ENCODE assay signal across 8 mouse cellular contexts in the genomic region with DNA sequence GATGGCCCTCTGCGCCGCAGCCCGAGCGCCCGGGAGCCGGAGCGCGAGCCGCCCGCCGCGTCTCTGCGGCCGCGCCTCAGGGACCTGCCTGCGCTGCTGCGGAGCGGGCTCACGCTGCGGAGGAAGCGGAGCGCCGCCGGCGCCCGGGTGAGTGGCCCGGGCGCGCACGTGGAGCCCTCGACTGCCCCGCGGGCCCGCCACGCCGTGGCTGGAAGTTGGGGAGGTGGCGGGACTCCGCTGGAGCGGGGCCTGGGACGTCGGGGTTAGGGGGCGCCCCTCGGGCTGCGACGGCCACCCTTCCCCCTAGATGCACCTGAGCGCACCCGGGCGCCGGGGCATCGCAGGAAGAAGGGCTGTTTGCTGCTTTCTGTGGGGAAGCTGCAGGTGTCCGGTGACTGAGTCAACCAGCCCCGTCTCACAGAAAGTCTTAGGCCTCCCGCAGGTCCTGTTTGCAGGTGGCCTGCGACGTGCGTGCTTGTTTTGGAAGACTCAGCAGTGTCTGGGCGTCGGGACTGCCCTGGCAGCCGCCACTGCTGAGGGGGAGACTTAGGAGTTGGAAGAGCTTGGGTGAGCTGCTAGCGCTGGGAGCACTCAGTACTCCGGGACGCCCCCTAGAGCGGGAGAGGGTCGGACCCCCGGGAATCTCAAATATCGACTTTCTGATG. TPM values are rescaled to one million over a fixed set of nuclear protein-coding genes. Genes with fewer than 3 reads are reported as not detected.
DNase-seq lines count a peak whose midpoint lies in the region; ATAC-seq and TF ChIP-seq lines count a peak whose summit lies in the region.

No protein-coding gene starts in this region.

- peaks cover 32% of the 10 kb centered on the region for H3K27me3 ChIP-seq in embryonic facial prominence, embryonic 15.5 days
- H3K27me3 ChIP-seq in heart, embryonic 16.5 days (ENCODE audit: control insufficient read depth, insufficient read depth, low read length): peaks cover 2% of the 10 kb centered on the region; the same call in 1 of the 2 replicates
- peaks cover 24% of the 10 kb centered on the region for H3K27me3 ChIP-seq in liver, postnatal 0 days (ENCODE audit: insufficient read depth, low read length)
- peaks cover 13% of the 10 kb centered on the region for H3K27me3 ChIP-seq in neural tube, embryonic 14.5 days (ENCODE audit: control insufficient read depth, insufficient read depth, low read length)

- peak; percentile 51 for DNase-seq in layer of hippocampus, adult 11-12 months (ENCODE audit: low spot score)
- no peak for DNase-seq in layer of hippocampus, adult 9-10 months (ENCODE audit: low spot score)
- peak; percentile 9 to 45 for DNase-seq in kidney, postnatal 36 days
- peak; percentile 27 for DNase-seq in liver, postnatal 0 days
- DNase-seq in thymus, adult 18-20 months: peak; percentile 38 to 41

- no peaks in the 10 kb centered on the region for H3K9me3 ChIP-seq in embryonic facial prominence, embryonic 15.5 days (replicated peaks)
- H3K9me3 ChIP-seq in heart, embryonic 16.5 days (replicated peaks; ENCODE audit: control insufficient read depth, low read length): no peaks in the 10 kb centered on the region
- H3K9me3 ChIP-seq in liver, postnatal 0 days (ENCODE audit: low read length): no peaks in the 10 kb centered on the region
- no peaks in the 10 kb centered on the region for H3K9me3 ChIP-seq in neural tube, embryonic 14.5 days (ENCODE audit: control insufficient read depth, low read length)

- H3K9ac ChIP-seq in embryonic facial prominence, embryonic 15.5 days: peak overlapping the region; percentile 35; the same call in 1 of the 2 replicates
- peak overlapping the region; percentile 79 for H3K9ac ChIP-seq in heart, embryonic 16.5 days (ENCODE audit: low read length)
- peak overlapping the region; percentile 45 for H3K9ac ChIP-seq in liver, postnatal 0 days (replicated peaks)
- peak overlapping the region; percentile 68 for H3K9ac ChIP-seq in neural tube, embryonic 14.5 days (replicated peaks; ENCODE audit: low read depth, low read length)

- under 1% methylated on average over 66 of the region's 66 CpGs for WGBS in embryonic facial prominence, embryonic 15.5 days
- under 1% methylated on average over 63 of the region's 66 CpGs for WGBS in heart, embryonic 16.5 days
- WGBS in liver, postnatal 0 days (ENCODE audit: insufficient replicate concordance): 1% methylated on average over 55 of the region's 66 CpGs
- WGBS in neural tube, embryonic 14.5 days: under 1% methylated on average over 47 of the region's 66 CpGs

- no peaks in the 10 kb centered on the region for H3K36me3 ChIP-seq in embryonic facial prominence, embryonic 15.5 days
- no peaks in the 10 kb centered on the region for H3K36me3 ChIP-seq in heart, embryonic 16.5 days (ENCODE audit: control insufficient read depth, insufficient read depth)
- H3K36me3 ChIP-seq in liver, postnatal 0 days (replicated peaks; ENCODE audit: insufficient read depth, low read length): no peaks in the 10 kb centered on the region
- no peaks in the 10 kb centered on the region for H3K36me3 ChIP-seq in neural tube, embryonic 14.5 days (ENCODE audit: control insufficient read depth, insufficient read depth, low read length)

- peaks cover 7% of the 10 kb centered on the region for H3K4me1 ChIP-seq in embryonic facial prominence, embryonic 15.5 days
- H3K4me1 ChIP-seq in heart, embryonic 16.5 days (ENCODE audit: control insufficient read depth, insufficient read depth, low read length): peaks cover 7% of the 10 kb centered on the region; the same call in 1 of the 2 replicates
- H3K4me1 ChIP-seq in liver, postnatal 0 days (ENCODE audit: insufficient read depth): peaks cover 12% of the 10 kb centered on the region
- peaks cover 8% of the 10 kb centered on the region; the same call in 1 of the 2 replicates for H3K4me1 ChIP-seq in neural tube, embryonic 14.5 days (ENCODE audit: control insufficient read depth, insufficient read depth, low read length)

- H3K4me3 ChIP-seq in embryonic facial prominence, embryonic 15.5 days (replicated peaks): peak overlapping the region; percentile 64
- H3K4me3 ChIP-seq in heart, embryonic 16.5 days (ENCODE audit: low read length): peak overlapping the region; percentile 76
- peak overlapping the region; percentile 53 for H3K4me3 ChIP-seq in liver, postnatal 0 days (ENCODE audit: low read depth, low read length)
- H3K4me3 ChIP-seq in neural tube, embryonic 14.5 days (ENCODE audit: low read depth, low read length): peak overlapping the region; percentile 62

- peak overlapping the region; percentile 72 for H3K27ac ChIP-seq in embryonic facial prominence, embryonic 15.5 days (replicated peaks)
- H3K27ac ChIP-seq in heart, embryonic 16.5 days (ENCODE audit: low read length): peak overlapping the region; percentile 37
- H3K27ac ChIP-seq in liver, postnatal 0 days (ENCODE audit: low read depth): no peak overlapping the region
- H3K27ac ChIP-seq in neural tube, embryonic 14.5 days (ENCODE audit: low read depth, low read length): no peak overlapping the region

- H3K4me2 ChIP-seq in embryonic facial prominence, embryonic 15.5 days (replicated peaks): peak overlapping the region; percentile 90
- H3K4me2 ChIP-seq in heart, embryonic 16.5 days (ENCODE audit: low read depth, low read length): peak overlapping the region; percentile 99
- peak overlapping the region; percentile 78 for H3K4me2 ChIP-seq in liver, postnatal 0 days (ENCODE audit: low read depth, low read length)
- H3K4me2 ChIP-seq in neural tube, embryonic 14.5 days (ENCODE audit: low read depth, low read length): peak overlapping the region; percentile 92

- peak; percentile 63 for ATAC-seq in embryonic facial prominence, embryonic 15.5 days (ENCODE audit: insufficient number of reproducible peaks, low FRiP score, low TSS enrichment, low read depth)
- peak; percentile 63 for ATAC-seq in heart, embryonic 16.5 days (replicated peaks; ENCODE audit: extremely low read depth, insufficient read depth, low FRiP score)
- peak; percentile 63 for ATAC-seq in liver, postnatal 0 days
- ATAC-seq in neural tube, embryonic 14.5 days (ENCODE audit: low read depth): peak; percentile 88

- TF ChIP-seq CTCF in liver, postnatal 0 days (IDR thresholded peaks at IDR 0.05; ENCODE audit: low read depth): no peak

- TF ChIP-seq EP300 in liver, postnatal 0 days (IDR thresholded peaks at IDR 0.05; ENCODE audit: low read depth): no peak

RNA-seq across cellular contexts. Expression of a gene that starts 17.9 kb away (rescaled TPM):
- polyA plus RNA-seq in embryonic facial prominence, embryonic 15.5 days (2015; fragmentation: Nextera tagmentation; extraction: Ambion mirVana): 8.6 and 10.8 TPM in 2 replicates
- polyA plus RNA-seq in heart, embryonic 16.5 days (2015; fragmentation: Nextera tagmentation; extraction: Ambion mirVana): 15.2 and 16.6 TPM in 2 replicates
- polyA plus RNA-seq in liver, postnatal 0 days (2015; fragmentation: Nextera tagmentation; extraction: Ambion mirVana): 2.1 and 2.2 TPM in 2 replicates
- polyA plus RNA-seq in neural tube, embryonic 14.5 days (2014; fragmentation: Nextera tagmentation; extraction: Ambion mirVana): 37.4 and 39.4 TPM in 2 replicates

Comparison
In these comparisons a context has a peak if more than half of its experiments do, and no peak if none do; other contexts are left out.
1. H3K27ac ChIP-seq: peak in embryonic facial prominence, embryonic 15.5 days (single experiment) and heart, embryonic 16.5 days (single experiment); none in liver, postnatal 0 days (single experiment) and neural tube, embryonic 14.5 days (single experiment).
2. Peak in every context shown above with its lines, with median percentiles within 50 percentile points of each other: ATAC-seq, H3K4me2 ChIP-seq, H3K4me3 ChIP-seq and H3K9ac ChIP-seq.